Mouse (Mus musculus) liver, embryonic 14.5 days (tissue): ENCODE measurements at regions not wholly inside any gene's neighbourhood (a gene's known extent, or its start where the extent isn't known, plus 50 kb on each side); places are given as distances from the start of the nearest gene placed in this dataset.

Experiments used
- CTCF ChIP-seq: IDR thresholded peaks from 2 replicates; pipeline ENCODE4 v1.5.1; 2016; ENCODE audit warnings: antibody characterized with exemption, low read depth, control low read depth
- EP300 ChIP-seq: IDR thresholded peaks from 2 replicates; pipeline ENCODE4 v1.6.1; 2016; ENCODE audit warnings: antibody characterized with exemption, low read depth

DNA sequence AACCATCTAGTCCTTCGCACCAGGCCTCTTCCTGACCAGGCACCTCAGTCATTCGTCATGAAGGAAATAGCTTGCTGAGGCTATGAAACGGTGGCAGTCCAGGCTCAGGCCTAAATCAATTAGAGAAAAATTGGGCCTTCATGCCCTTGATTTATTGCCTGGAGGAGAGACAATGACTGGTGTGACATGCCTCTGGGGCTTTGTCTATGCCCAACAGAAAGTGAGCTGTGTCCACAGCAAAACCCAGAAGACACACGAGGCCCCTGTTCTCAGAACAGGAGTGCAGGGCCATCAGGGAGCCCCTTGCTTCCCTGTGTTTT lies 922.9 kb upstream of the Car8 start:
- TF ChIP-seq CTCF (no peak), EP300 (no peak)
